Mouse (Mus musculus): ENCODE data around the gene Fbxl2.

- TF ChIP-seq CTCF (IDR thresholded peaks at IDR 0.05; ENCODE audit: extremely low read depth, insufficient read depth, low read length) (no peak), POLR2A (IDR thresholded peaks at IDR 0.05; ENCODE audit: extremely low read depth, insufficient read depth, low read length) (no peak)
These were observed 64.7 kb downstream of the Fbxl2 start for GRCm38 (mm10) chr9:113981099-113981880.

All from cortical plate, adult 2 months (tissue).